Mouse (Mus musculus) G1E (cell line): ENCODE data around the gene 1700021F05Rik. TPM values are rescaled to one million over a fixed set of nuclear protein-coding genes. Genes with fewer than 3 reads are reported as not detected.

Source experiments
- ATAC-seq: 2 replicates; pipeline ENCODE4 v1.8.0; 2016; ENCODE audit warnings: mild to moderate bottlenecking; ENCODE audit not compliant: insufficient number of reproducible peaks, poor library complexity, low FRiP score, severe bottlenecking; ENCODE audit errors: extremely low read depth
- DNase-seq: peaks from one replicate; pipeline ENCODE4 v3.0.0; 2012; ENCODE audit warnings: low spot score
- H3K27me3 ChIP-seq: 2 replicates; pipeline ENCODE4 v1.6.1; 2012; ENCODE audit warnings: mild to moderate bottlenecking, low read length, inconsistent platforms; ENCODE audit not compliant: insufficient read depth
- H3K36me3 ChIP-seq: replicated peaks from 2 replicates; pipeline ENCODE3; 2012; ENCODE audit warnings: mild to moderate bottlenecking, inconsistent platforms
- H3K4me1 ChIP-seq: 2 replicates; pipeline ENCODE4 v1.6.1; 2012; ENCODE audit warnings: low read depth, low read length, inconsistent platforms, mixed read lengths; ENCODE audit not compliant: insufficient read depth
- H3K4me3 ChIP-seq: 2 replicates; pipeline ENCODE4 v1.5.1; 2012; ENCODE audit warnings: low read depth, mild to moderate bottlenecking, inconsistent platforms, low read length, moderate library complexity, mixed read lengths
- H3K9me3 ChIP-seq: replicated peaks from 2 replicates; pipeline ENCODE4 v1.6.1; 2012; ENCODE audit warnings: inconsistent platforms
- CTCF ChIP-seq: IDR thresholded peaks from 2 replicates; pipeline ENCODE4 v1.5.1; 2012; ENCODE audit warnings: low read depth, low read length, inconsistent platforms, mixed read lengths
- GATA1 ChIP-seq: IDR thresholded peaks from 2 replicates; pipeline ENCODE4 v1.6.1; 2012; ENCODE audit warnings: borderline replicate concordance, low read length, inconsistent platforms, mixed read lengths
- GATA2 ChIP-seq: IDR thresholded peaks from 2 replicates; pipeline ENCODE4 v1.6.1; 2012; ENCODE audit warnings: low read depth, low read length, inconsistent platforms, borderline replicate concordance
- POLR2AphosphoS5 ChIP-seq: IDR thresholded peaks from 2 replicates; pipeline ENCODE4 v1.6.1; 2012; ENCODE audit warnings: low read depth, low read length, inconsistent platforms; ENCODE audit not compliant: insufficient replicate concordance
- TAL1 ChIP-seq: conservative IDR thresholded peaks from 2 replicates; pipeline ENCODE4 v1.6.1; 2012; ENCODE audit warnings: low read depth, low read length, inconsistent platforms, mixed read lengths
- polyA plus RNA-seq: library from polyadenylated mRNA; stranded (reverse); fragments of >175 nt; gene quantifications from 2 replicates; pipeline ENCODE4 v1.2.3, GENCODE M21; 2012
- total RNA-seq, 2 experiments: library from RNA; stranded (forward) in 1 of 2; stranded (reverse) in 1 of 2; fragments of 200-1000 nt in 1 of 2; fragments of >200 nt in 1 of 2; fragmentation: Nextera tagmentation in 1 of 2; gene quantifications; 2 replicates each; pipeline ENCODE4 v1.2.3; 2014 to 2017

The 1700021F05Rik gene
- total RNA-seq (2014; fragmentation: Nextera tagmentation) (13.5 and 24.2 TPM in 2 replicates), total RNA-seq (2017) (22.9 and 31.1 TPM in 2 replicates), polyA plus RNA-seq (6.4 and 8.6 TPM in 2 replicates)

DNA sequence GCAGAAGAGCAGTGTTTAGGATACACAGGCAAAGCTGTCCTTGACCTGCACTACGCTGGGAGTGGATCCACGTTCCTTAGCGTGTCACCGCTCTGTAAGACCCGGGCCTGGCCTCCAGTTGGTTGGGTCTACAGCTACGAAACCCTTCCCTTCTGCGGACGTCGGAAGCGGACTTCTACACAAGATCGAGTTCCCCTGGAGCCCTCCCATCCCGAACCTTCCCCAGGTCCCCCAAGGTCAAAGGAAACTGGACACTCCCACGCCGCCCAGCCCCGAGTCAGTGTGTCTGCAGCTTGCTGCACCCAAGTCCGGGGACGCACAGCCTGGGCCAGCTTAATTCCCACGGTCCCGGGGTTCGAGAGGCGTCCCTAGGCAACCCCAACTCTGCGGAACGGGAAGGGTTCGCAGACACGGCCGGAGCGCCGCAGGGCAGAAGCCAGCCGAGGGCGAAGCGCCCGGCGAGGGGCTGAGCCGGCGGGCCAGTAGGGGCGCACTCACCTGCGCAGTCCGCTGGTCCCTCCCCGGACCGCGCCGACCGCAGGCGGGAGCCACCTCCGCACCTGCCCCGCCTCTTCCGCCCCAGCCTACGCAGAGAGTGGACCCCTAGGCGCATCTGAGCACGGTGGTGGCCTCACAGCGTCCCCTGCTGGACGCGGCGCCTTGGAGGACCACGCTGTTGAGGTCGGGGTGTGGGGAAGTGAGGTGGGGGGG is at the start of gene 1700021F05Rik:
Gene 1700021F05Rik, minus strand, starts transcription at position 553 of the 711 bp plus-strand sequence.
- TF ChIP-seq POLR2AphosphoS5: no peak
- TF ChIP-seq GATA1: no peak
- 0 out of 2 replicates have a peak, but pooled peaks have one; percentile 36 for TF ChIP-seq CTCF
- Histone ChIP-seq H3K4me3 (peak within 1 kb of the TSS; percentile 78), H3K27me3 (no peaks in the 10 kb centered on the region), H3K9me3 (no peaks in the 10 kb centered on the region), H3K4me1 (peaks cover 11% of the 10 kb centered on the region), H3K36me3 (peaks cover 29% of the 10 kb centered on the region)
- ATAC-seq (peak; percentile 84), DNase-seq (peak; percentile 80)

DNA sequence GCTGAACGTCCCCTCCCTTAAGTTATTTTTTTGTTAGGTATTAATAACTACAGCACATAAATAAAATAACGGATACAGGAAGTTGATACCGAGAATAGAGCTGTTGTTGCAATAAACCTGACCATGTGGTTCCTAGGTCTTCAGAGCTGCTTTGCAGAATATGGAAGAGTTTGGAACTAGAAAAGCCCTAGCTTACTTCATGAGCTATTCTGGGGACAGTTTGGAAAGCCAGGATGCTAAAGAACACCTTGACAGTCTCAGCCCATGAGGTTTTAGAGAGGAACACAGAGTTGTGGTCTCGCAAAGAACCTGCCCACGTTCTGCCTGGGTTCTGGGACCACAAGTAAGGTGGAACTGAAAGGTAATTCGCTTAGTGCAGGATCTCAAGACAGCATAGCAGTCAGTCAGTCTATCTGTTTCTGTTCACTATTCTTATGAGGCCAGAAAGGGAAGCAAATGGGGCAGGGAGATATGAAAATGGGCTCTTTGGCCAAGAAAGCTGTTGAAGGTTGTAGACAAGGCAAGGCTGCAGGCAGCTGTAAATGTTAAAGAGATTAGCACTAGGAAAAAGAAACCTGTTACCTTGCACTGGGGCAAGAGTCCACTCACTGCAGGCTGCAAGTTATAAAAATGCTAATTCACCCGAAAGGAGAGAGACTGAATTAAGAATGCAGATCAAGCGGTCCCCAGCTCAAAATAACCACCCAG is 47.8 kb upstream of the 1700021F05Rik start:
- H3K36me3 ChIP-seq: peaks cover 7% of the 10 kb centered on the region
- DNase-seq: no peak
- no peak overlapping the region for H3K4me3 ChIP-seq
- ATAC-seq: no peak
- no peaks in the 10 kb centered on the region for H3K27me3 ChIP-seq
- H3K4me1 ChIP-seq: peaks cover 34% of the 10 kb centered on the region
- no peaks in the 10 kb centered on the region for H3K9me3 ChIP-seq
- TF ChIP-seq POLR2AphosphoS5 (no peak), GATA1 (no peak), TAL1 (no peak)

DNA sequence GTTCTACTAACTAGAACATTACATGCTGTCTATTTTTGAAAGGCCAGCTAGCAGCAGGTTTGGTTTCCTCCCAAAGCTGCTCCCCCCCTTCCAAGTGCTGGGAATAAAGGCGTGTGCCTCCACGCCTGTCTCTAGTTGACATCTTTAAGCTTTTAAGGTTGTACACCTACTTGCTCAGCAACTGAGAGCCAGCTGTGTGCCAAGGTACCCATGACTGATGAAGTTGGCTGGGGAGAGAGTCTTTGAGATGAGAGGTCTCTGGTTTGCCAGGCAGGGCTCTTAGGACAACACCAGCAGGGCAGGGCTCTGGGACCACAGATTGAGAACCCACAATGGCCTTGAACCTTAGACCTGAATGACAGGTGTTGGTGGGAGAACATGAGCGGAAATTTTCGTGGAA is 43.7 kb upstream of the 1700021F05Rik start:
- Histone ChIP-seq H3K4me3 (no peak overlapping the region), H3K9me3 (no peaks in the 10 kb centered on the region), H3K36me3 (peaks cover 21% of the 10 kb centered on the region), H3K4me1 (peaks cover 20% of the 10 kb centered on the region), H3K27me3 (no peaks in the 10 kb centered on the region)
- TF ChIP-seq POLR2AphosphoS5: no peak
- no peak for TF ChIP-seq TAL1
- TF ChIP-seq GATA1: no peak
- TF ChIP-seq GATA2: no peak
- TF ChIP-seq CTCF: no peak
- ATAC-seq (no peak), DNase-seq (no peak)

DNA sequence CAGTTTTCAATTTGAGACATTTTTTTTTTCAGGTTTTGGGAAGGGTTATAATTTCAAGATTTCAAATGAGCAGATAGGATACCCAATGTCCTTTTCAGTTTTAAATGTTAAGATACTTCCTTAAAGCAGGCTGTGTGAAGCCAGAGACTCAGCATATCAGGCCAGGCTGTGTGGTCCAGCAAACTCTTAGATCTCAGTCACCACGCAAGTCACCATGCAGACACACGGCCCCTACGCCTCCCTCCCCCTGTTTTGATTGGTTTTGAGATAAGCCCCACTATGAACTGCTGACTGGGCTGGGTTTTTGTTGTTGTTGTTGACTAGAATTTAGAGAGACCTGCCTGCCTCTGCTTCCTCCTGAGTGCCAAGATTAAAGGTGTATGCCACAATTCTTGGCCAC is 40.5 kb upstream of the 1700021F05Rik start:
- H3K4me3 ChIP-seq: peak overlapping the region; percentile 81
- TF ChIP-seq POLR2AphosphoS5: no peak
- TF ChIP-seq TAL1: no peak
- TF ChIP-seq GATA2: no peak
- TF ChIP-seq GATA1: no peak
- H3K36me3 ChIP-seq: peaks cover 21% of the 10 kb centered on the region
- ATAC-seq (no peak), DNase-seq (no peak)
- no peaks in the 10 kb centered on the region for H3K9me3 ChIP-seq
- no peaks in the 10 kb centered on the region for H3K27me3 ChIP-seq
- peaks cover 14% of the 10 kb centered on the region; the same call in 1 of the 2 replicates for H3K4me1 ChIP-seq

DNA sequence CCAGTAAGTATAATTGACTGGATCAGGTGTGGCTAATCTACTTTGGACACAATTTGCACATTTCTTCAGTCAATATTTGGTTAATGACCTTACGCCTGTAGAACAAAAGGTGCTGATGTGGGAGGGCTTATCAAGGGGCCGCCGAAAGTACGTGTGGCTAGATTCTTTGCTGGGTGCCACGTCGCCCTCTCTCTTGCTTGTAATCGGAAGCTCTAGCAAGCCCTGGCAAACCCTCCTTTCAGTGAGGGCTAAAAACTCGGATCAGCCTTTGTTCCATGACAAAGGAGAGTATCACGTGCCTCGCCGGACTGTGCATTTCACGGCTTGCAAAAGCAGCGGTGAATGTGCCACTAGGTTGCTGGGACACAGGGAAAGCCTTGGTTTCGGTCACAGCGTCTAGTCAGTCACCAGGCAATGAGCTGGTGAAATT is 39.9 kb upstream of the 1700021F05Rik start:
- no peak for DNase-seq

DNA sequence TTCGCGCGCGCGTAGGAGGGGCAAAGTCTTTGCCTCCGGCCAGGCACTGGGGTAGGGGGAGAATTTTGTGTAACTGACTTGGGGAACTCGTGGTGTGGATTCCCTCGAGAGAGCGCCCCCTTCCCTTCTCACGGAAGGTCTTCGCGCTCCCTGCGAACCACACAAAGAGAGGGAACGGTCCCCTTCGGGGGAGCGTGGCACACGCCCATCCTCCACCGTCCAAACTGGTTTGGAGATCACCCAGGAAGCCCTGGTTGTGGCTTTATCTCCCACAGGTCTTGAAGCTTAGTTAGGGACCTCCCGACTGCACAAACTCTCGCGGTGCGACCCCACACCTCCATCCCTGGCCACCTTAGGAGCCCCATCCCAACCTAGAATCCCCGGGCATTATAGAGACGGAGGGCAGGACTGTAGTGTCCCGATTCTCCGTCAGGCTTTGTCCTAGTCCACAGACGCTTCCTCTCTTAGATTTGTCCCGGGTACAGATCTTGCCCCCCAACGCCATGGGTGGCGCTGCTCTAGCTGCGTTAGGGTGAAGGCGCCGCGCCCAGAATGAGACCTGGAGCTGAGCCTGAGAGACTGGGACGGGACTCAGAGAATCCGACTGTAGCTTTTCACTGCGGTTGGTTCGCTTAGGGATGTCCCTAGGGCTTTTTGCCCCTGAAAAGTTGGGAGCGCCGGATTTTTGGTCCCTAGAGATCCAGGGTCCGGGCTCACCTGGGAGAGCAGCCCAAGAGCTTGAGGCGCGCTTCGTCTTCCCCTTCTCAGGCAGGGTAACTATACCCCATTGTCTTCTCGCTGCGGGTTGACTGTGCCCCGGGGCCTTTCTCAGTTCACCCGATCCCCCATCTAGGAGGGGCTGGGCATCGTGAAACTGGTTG is 38.8 kb upstream of the 1700021F05Rik start:
- ATAC-seq (0 out of 2 replicates have a peak, but pooled peaks have one; percentile 15), DNase-seq (no peak)
- no peaks in the 10 kb centered on the region for H3K9me3 ChIP-seq
- H3K4me1 ChIP-seq: peaks cover 19% of the 10 kb centered on the region; the same call in 1 of the 2 replicates
- TF ChIP-seq GATA2 (no peak), TAL1 (no peak), GATA1 (no peak), CTCF (no peak), POLR2AphosphoS5 (0 out of 2 replicates have a peak, but pooled peaks have one; percentile 27)
- no peaks in the 10 kb centered on the region for H3K27me3 ChIP-seq
- H3K4me3 ChIP-seq: peak overlapping the region; percentile 81
- peaks cover 19% of the 10 kb centered on the region for H3K36me3 ChIP-seq

More for the DNA sequence above, 39.9 kb upstream of the 1700021F05Rik start:
- no peaks in the 10 kb centered on the region for H3K27me3 ChIP-seq
- peaks cover 21% of the 10 kb centered on the region for H3K36me3 ChIP-seq
- TF ChIP-seq CTCF (no peak), TAL1 (no peak), GATA1 (no peak), POLR2AphosphoS5 (0 out of 2 replicates have a peak, but pooled peaks have one; percentile 25), GATA2 (no peak)
- peak overlapping the region; percentile 81 for H3K4me3 ChIP-seq
- H3K9me3 ChIP-seq: no peaks in the 10 kb centered on the region
- H3K4me1 ChIP-seq: peaks cover 17% of the 10 kb centered on the region; the same call in 1 of the 2 replicates
- ATAC-seq: no peak
